Mouse (Mus musculus) E14TG2a.4 (cell line): ENCODE data around the gene Dvl2.

Experiments used
- H3K27me3 ChIP-seq: 2 replicates; pipeline ENCODE4 v1.6.1; 2014; ENCODE audit warnings: low read length, control low read depth; ENCODE audit not compliant: insufficient read depth
- H3K36me3 ChIP-seq: 2 replicates; pipeline ENCODE4 v1.6.1; 2014; ENCODE audit warnings: low read length, control low read depth; ENCODE audit not compliant: insufficient read depth
- H3K4me1 ChIP-seq: replicated peaks from 2 replicates; pipeline ENCODE4 v1.6.1; 2014; ENCODE audit warnings: low read depth, low read length, control low read depth
- H3K4me3 ChIP-seq: replicated peaks from 2 replicates; pipeline ENCODE4 v1.5.1; 2014; ENCODE audit warnings: mild to moderate bottlenecking, low read length
- H3K9me3 ChIP-seq: 2 replicates; pipeline ENCODE4 v1.6.1; 2014; ENCODE audit warnings: low read length, control low read depth
- CTCF ChIP-seq: conservative IDR thresholded peaks from 2 replicates; pipeline ENCODE4 v1.5.1; 2014; ENCODE audit warnings: low read length
- NANOG ChIP-seq: IDR thresholded peaks from 2 replicates; pipeline ENCODE4 v1.6.1; 2014; ENCODE audit warnings: borderline replicate concordance, low read length, mixed read lengths
- POU5F1 ChIP-seq: IDR thresholded peaks from 2 replicates; pipeline ENCODE4 v1.6.1; 2014; ENCODE audit warnings: low read length, borderline replicate concordance

The Dvl2 gene

GRCm38 (mm10) chr11:69997070-69997509 is 3.3 kb upstream of the Dvl2 start:
- no peak for TF ChIP-seq NANOG
- TF ChIP-seq CTCF = no peak
- H3K36me3 ChIP-seq = peaks cover 54% of the 10 kb centered on the region
- H3K27me3 ChIP-seq = no peaks in the 10 kb centered on the region
- peak overlapping the region; percentile 100 for H3K4me3 ChIP-seq
- no peaks in the 10 kb centered on the region for H3K9me3 ChIP-seq
- H3K4me1 ChIP-seq = peaks cover 62% of the 10 kb centered on the region

GRCm38 (mm10) chr11:69998567-69999491 is 1.6 kb upstream of the Dvl2 start:
- TF ChIP-seq POU5F1 (no peak), NANOG (no peak), CTCF (peak; percentile 25)
- Histone ChIP-seq H3K9me3 (no peaks in the 10 kb centered on the region), H3K36me3 (peaks cover 59% of the 10 kb centered on the region), H3K4me3 (peak overlapping the region; percentile 100), H3K27me3 (no peaks in the 10 kb centered on the region), H3K4me1 (peaks cover 70% of the 10 kb centered on the region)

DNA sequence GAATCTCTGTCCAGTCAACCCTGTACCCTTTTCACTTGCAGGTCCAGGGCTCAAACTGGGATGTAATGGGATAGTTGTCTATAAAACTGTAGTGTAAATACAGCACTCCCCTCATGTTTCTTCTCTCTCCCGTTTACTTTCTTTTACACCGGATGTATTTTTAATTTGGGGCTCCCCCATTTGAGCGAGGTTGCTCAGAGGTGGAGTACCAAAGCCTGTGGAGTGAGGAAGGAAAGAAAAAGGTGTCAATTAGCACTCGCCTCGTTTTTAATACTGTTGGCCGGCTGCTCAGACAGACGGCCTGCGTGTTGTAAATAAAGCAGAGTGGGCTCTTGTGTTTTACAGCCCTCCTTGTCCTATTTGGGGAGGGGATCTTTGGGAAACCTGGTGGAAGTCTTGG is 729 bp upstream of the Dvl2 start:
- Histone ChIP-seq H3K4me1 (peaks cover 70% of the 10 kb centered on the region), H3K27me3 (no peaks in the 10 kb centered on the region), H3K36me3 (peaks cover 59% of the 10 kb centered on the region), H3K9me3 (no peaks in the 10 kb centered on the region), H3K4me3 (peak overlapping the region; percentile 35; the same call in 1 of the 2 replicates)
- TF ChIP-seq NANOG = no peak
- no peak for TF ChIP-seq CTCF
- TF ChIP-seq POU5F1 = no peak

- Histone ChIP-seq H3K36me3 (peaks cover 70% of the 10 kb centered on the region), H3K9me3 (no peaks in the 10 kb centered on the region), H3K4me3 (peak overlapping the region; percentile 94), H3K27me3 (no peaks in the 10 kb centered on the region), H3K4me1 (peaks cover 79% of the 10 kb centered on the region)
- TF ChIP-seq NANOG (no peak), POU5F1 (no peak), CTCF (no peak)
These were observed 764 bp downstream of the Dvl2 start for GRCm38 (mm10) chr11:70001159-70001558.

DNA sequence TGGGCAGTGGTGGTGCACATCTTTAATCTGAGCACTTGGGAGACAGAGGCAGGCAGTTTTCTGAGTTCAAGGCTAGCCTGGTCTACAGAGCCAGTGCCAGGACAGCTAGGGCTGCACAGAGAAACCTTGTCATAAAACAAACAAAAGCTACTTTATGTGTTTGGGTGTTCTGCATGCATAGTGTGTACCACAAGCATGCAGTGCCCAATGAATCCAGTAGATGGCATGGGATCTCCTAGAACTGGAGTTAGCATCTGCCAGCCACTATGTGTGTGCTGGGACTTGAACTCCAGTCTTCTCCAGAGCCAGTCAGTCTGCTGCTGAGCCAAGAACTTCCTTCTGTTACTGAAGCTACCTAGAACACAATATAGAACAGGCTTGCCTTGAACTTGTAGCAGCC is 1.5 kb downstream of the Dvl2 start:
- Histone ChIP-seq H3K4me1 (peaks cover 86% of the 10 kb centered on the region), H3K27me3 (no peaks in the 10 kb centered on the region), H3K9me3 (no peaks in the 10 kb centered on the region), H3K36me3 (peaks cover 77% of the 10 kb centered on the region), H3K4me3 (peak overlapping the region; percentile 94)
- no peak for TF ChIP-seq NANOG
- TF ChIP-seq POU5F1 = no peak
- peak; percentile 83 for TF ChIP-seq CTCF

- peaks cover 91% of the 10 kb centered on the region for H3K4me1 ChIP-seq
- H3K36me3 ChIP-seq = peaks cover 82% of the 10 kb centered on the region
- no peaks in the 10 kb centered on the region for H3K9me3 ChIP-seq
- H3K27me3 ChIP-seq = no peaks in the 10 kb centered on the region
- no peak for TF ChIP-seq POU5F1
- TF ChIP-seq CTCF = no peak
- no peak for TF ChIP-seq NANOG
- peak overlapping the region; percentile 94 for H3K4me3 ChIP-seq
These were observed 2.1 kb downstream of the Dvl2 start for GRCm38 (mm10) chr11:70002471-70002870.

- Histone ChIP-seq H3K9me3 (no peaks in the 10 kb centered on the region), H3K4me1 (peaks cover 92% of the 10 kb centered on the region), H3K36me3 (peaks cover 86% of the 10 kb centered on the region), H3K4me3 (no peak overlapping the region; the same call in 1 of the 2 replicates), H3K27me3 (no peaks in the 10 kb centered on the region)
- TF ChIP-seq CTCF = 0 out of 2 replicates have a peak, but pooled peaks have one; percentile 8
- no peak for TF ChIP-seq POU5F1
These were observed 5.1 kb downstream of the Dvl2 start for GRCm38 (mm10) chr11:70005521-70005920.

DNA sequence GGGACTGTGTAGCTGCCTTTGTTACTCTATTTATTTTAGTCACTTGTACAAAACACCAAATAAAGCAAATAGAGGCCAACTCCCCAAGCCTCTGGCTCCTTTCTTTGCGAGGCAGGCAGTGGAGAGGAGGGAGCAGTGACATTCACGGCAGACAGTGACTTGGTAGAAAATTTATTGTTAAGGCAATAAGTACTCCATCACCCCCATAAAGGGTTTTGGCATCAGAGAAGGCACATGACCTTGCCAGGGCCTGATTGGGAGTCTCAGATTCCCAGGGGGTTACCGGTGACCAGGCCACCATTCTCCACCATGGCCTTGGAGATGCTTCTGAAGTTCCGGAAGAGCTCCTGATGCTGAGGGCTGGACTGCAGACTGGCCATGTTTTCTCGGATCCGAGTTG is 9.6 kb downstream of the Dvl2 start:
- TF ChIP-seq CTCF (no peak), POU5F1 (no peak)
- Histone ChIP-seq H3K4me3 (no peak overlapping the region), H3K27me3 (no peaks in the 10 kb centered on the region), H3K9me3 (no peaks in the 10 kb centered on the region), H3K4me1 (peaks cover 95% of the 10 kb centered on the region), H3K36me3 (peaks cover 92% of the 10 kb centered on the region)

DNA sequence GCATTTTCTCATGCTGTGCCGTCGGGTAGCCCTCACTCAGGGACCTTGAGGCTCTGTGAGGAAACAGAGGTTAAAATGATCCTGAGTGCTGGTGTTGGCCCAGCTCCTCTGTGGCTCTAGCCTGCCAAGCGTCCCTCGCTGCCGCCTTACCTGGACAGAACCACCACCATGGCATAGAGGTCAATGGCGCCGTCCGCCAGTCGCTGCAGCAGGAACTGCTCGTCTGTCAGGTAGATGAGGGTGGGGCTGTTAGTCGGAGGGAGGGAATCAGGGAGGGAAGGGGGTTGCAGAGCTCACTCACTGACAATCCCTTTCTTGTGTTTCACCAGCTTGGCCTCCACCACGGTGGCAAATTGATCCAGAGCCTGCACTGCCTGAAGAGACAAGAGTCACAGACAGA is 10.2 kb downstream of the Dvl2 start:
- H3K9me3 ChIP-seq = no peaks in the 10 kb centered on the region
- H3K4me3 ChIP-seq = no peak overlapping the region
- H3K27me3 ChIP-seq = no peaks in the 10 kb centered on the region
- H3K36me3 ChIP-seq = peaks cover 87% of the 10 kb centered on the region
- peaks cover 94% of the 10 kb centered on the region for H3K4me1 ChIP-seq
- no peak for TF ChIP-seq POU5F1
- no peak for TF ChIP-seq CTCF
- TF ChIP-seq NANOG = no peak
